Mouse (Mus musculus): ENCODE measurements around the gene Cxcr4.

The Cxcr4 gene

GRCm38 (mm10) chr1:128569992-128570648 is 22.0 kb downstream of the Cxcr4 start:
- no peak for DNase-seq (ENCODE audit: low spot score)

GRCm38 (mm10) chr1:128567224-128568197 is 24.6 kb downstream of the Cxcr4 start:
- DNase-seq (ENCODE audit: low spot score), result no peak

- no peak for DNase-seq (ENCODE audit: low spot score)
These were observed 28.2 kb downstream of the Cxcr4 start for GRCm38 (mm10) chr1:128563905-128564304.

GRCm38 (mm10) chr1:128561325-128561874 is 30.7 kb downstream of the Cxcr4 start:
- no peak for DNase-seq (ENCODE audit: low spot score)

- DNase-seq (ENCODE audit: low spot score), result no peak
These were observed 31.4 kb downstream of the Cxcr4 start for GRCm38 (mm10) chr1:128560452-128561324.

- DNase-seq (ENCODE audit: low spot score), result no peak
These were observed 34.1 kb downstream of the Cxcr4 start for GRCm38 (mm10) chr1:128557953-128558352.

- DNase-seq (ENCODE audit: low spot score), result no peak
These were observed 39.5 kb downstream of the Cxcr4 start for GRCm38 (mm10) chr1:128552545-128552944.

- DNase-seq (ENCODE audit: low spot score), result no peak
These were observed 40.2 kb downstream of the Cxcr4 start for GRCm38 (mm10) chr1:128551743-128552397.

- DNase-seq (ENCODE audit: low spot score), result no peak
These were observed 42.7 kb downstream of the Cxcr4 start for GRCm38 (mm10) chr1:128549442-128549841.

GRCm38 (mm10) chr1:128549007-128549406 is 43.1 kb downstream of the Cxcr4 start:
- no peak for DNase-seq (ENCODE audit: low spot score)

- no peak for DNase-seq (ENCODE audit: low spot score)
These were observed 43.7 kb downstream of the Cxcr4 start for GRCm38 (mm10) chr1:128548220-128548998.

GRCm38 (mm10) chr1:128545672-128546071 is 46.4 kb downstream of the Cxcr4 start:
- no peak for DNase-seq (ENCODE audit: low spot score)

- DNase-seq (ENCODE audit: low spot score), result no peak
These were observed 49.0 kb downstream of the Cxcr4 start for GRCm38 (mm10) chr1:128543137-128543536.

- DNase-seq (ENCODE audit: low spot score), result no peak
These were observed 49.5 kb downstream of the Cxcr4 start for GRCm38 (mm10) chr1:128542555-128542954.

GRCm38 (mm10) chr1:128540213-128540612 is 51.9 kb downstream of the Cxcr4 start:
- no peak for DNase-seq (ENCODE audit: low spot score)

- no peak for DNase-seq (ENCODE audit: low spot score)
These were observed 52.5 kb downstream of the Cxcr4 start for GRCm38 (mm10) chr1:128539555-128539954.
